22 mouse cellular contexts compared by ENCODE assay signal in genomic region chr15:27223610-27224511, GRCm38 (mm10).
DNase-seq lines count a peak whose midpoint lies in the region; ATAC-seq lines count a peak whose summit lies in the region.
"Had no signal": no experiment of that assay in that cellular context is flagged by ENCODE, and none has a peak within 500 bp of the region (broad histone marks: within the 10 kb centered on the region; RNA-seq: fewer than 3 reads in every experiment).

No protein-coding gene starts in this region.

- H3K4me3 ChIP-seq in forebrain, embryonic 14.5 days (ENCODE audit: low read depth, low read length): no peak overlapping the region
- no peak overlapping the region for H3K4me3 ChIP-seq in forebrain, embryonic 12.5 days (replicated peaks)
- H3K4me3 ChIP-seq in intestine, embryonic 14.5 days (ENCODE audit: low read depth, low read length): no peak overlapping the region
- H3K4me3 ChIP-seq in intestine, embryonic 16.5 days (ENCODE audit: low read length): no peak overlapping the region
- H3K4me3 ChIP-seq in neural tube, embryonic 13.5 days: no peak overlapping the region
- H3K4me3 ChIP-seq: heart, embryonic 10.5 days; liver, embryonic 13.5 days; lung, embryonic 15.5 days had no signal

- H3K36me3 ChIP-seq in forebrain, embryonic 14.5 days (ENCODE audit: control insufficient read depth, insufficient read depth, low read length): no peaks in the 10 kb centered on the region
- H3K36me3 ChIP-seq in forebrain, embryonic 12.5 days (replicated peaks): no peaks in the 10 kb centered on the region
- no peaks in the 10 kb centered on the region for H3K36me3 ChIP-seq in intestine, embryonic 14.5 days (ENCODE audit: control insufficient read depth, insufficient read depth, low read length)
- no peaks in the 10 kb centered on the region for H3K36me3 ChIP-seq in intestine, embryonic 16.5 days (ENCODE audit: control insufficient read depth, insufficient read depth, low read length)
- no peaks in the 10 kb centered on the region for H3K36me3 ChIP-seq in neural tube, embryonic 13.5 days
- H3K36me3 ChIP-seq: G1E; heart, embryonic 10.5 days; liver, embryonic 13.5 days; lung, embryonic 15.5 days had no signal

- H3K27me3 ChIP-seq in forebrain, embryonic 14.5 days (replicated peaks; ENCODE audit: control insufficient read depth, insufficient read depth, low read length): no peaks in the 10 kb centered on the region
- no peaks in the 10 kb centered on the region for H3K27me3 ChIP-seq in forebrain, embryonic 12.5 days
- no peaks in the 10 kb centered on the region for H3K27me3 ChIP-seq in intestine, embryonic 14.5 days (replicated peaks; ENCODE audit: control insufficient read depth, insufficient read depth, low read length)
- H3K27me3 ChIP-seq in intestine, embryonic 16.5 days (replicated peaks; ENCODE audit: control insufficient read depth, insufficient read depth, low read length): no peaks in the 10 kb centered on the region
- no peaks in the 10 kb centered on the region for H3K27me3 ChIP-seq in neural tube, embryonic 13.5 days
- H3K27me3 ChIP-seq: liver, embryonic 13.5 days; lung, embryonic 15.5 days had no signal

- no peak overlapping the region for H3K27ac ChIP-seq in forebrain, embryonic 14.5 days (ENCODE audit: low read depth, low read length)
- no peak overlapping the region for H3K27ac ChIP-seq in forebrain, embryonic 12.5 days
- H3K27ac ChIP-seq in intestine, embryonic 14.5 days (ENCODE audit: low read depth): no peak overlapping the region
- H3K27ac ChIP-seq in intestine, embryonic 16.5 days (ENCODE audit: low read length): no peak overlapping the region
- no peak overlapping the region for H3K27ac ChIP-seq in neural tube, embryonic 13.5 days (replicated peaks)
- H3K27ac ChIP-seq: heart, embryonic 10.5 days; liver, embryonic 13.5 days; lung, embryonic 15.5 days had no signal

- WGBS in forebrain, embryonic 14.5 days: 75% methylated on average over 14 of the region's 14 CpGs
- WGBS in forebrain, embryonic 12.5 days: 78% methylated on average over 14 of the region's 14 CpGs
- 58% methylated on average over 14 of the region's 14 CpGs for WGBS in intestine, embryonic 14.5 days
- 58% methylated on average over 14 of the region's 14 CpGs for WGBS in intestine, embryonic 16.5 days
- WGBS in neural tube, embryonic 13.5 days: 63% methylated on average over 14 of the region's 14 CpGs

- H3K9ac ChIP-seq in forebrain, embryonic 14.5 days (ENCODE audit: low read length): no peak overlapping the region
- no peak overlapping the region for H3K9ac ChIP-seq in forebrain, embryonic 12.5 days
- no peak overlapping the region for H3K9ac ChIP-seq in intestine, embryonic 14.5 days (ENCODE audit: low read length)
- H3K9ac ChIP-seq in intestine, embryonic 16.5 days (ENCODE audit: low read depth, low read length): no peak overlapping the region
- H3K9ac ChIP-seq in neural tube, embryonic 13.5 days: 0 out of 2 replicates have a peak overlapping the region, but pooled peaks have one; percentile 23
- H3K9ac ChIP-seq: liver, embryonic 13.5 days; lung, embryonic 15.5 days had no signal

- no peaks in the 10 kb centered on the region for H3K9me3 ChIP-seq in forebrain, embryonic 14.5 days (replicated peaks; ENCODE audit: control insufficient read depth, low read length)
- H3K9me3 ChIP-seq in forebrain, embryonic 12.5 days: no peaks in the 10 kb centered on the region
- H3K9me3 ChIP-seq in intestine, embryonic 14.5 days (ENCODE audit: control insufficient read depth, low read length): no peaks in the 10 kb centered on the region
- no peaks in the 10 kb centered on the region for H3K9me3 ChIP-seq in intestine, embryonic 16.5 days (ENCODE audit: control insufficient read depth, low read length)
- H3K9me3 ChIP-seq in neural tube, embryonic 13.5 days: no peaks in the 10 kb centered on the region
- H3K9me3 ChIP-seq: G1E; heart, embryonic 10.5 days; liver, embryonic 13.5 days; lung, embryonic 15.5 days had no signal

- no peak overlapping the region for H3K4me2 ChIP-seq in forebrain, embryonic 14.5 days (ENCODE audit: low read length)
- no peak overlapping the region for H3K4me2 ChIP-seq in forebrain, embryonic 12.5 days
- H3K4me2 ChIP-seq in intestine, embryonic 14.5 days (ENCODE audit: low read length): peak overlapping the region; percentile 3; the same call in 1 of the 2 replicates
- H3K4me2 ChIP-seq in intestine, embryonic 16.5 days (ENCODE audit: low read depth, low read length): no peak overlapping the region
- H3K4me2 ChIP-seq in neural tube, embryonic 13.5 days: peak overlapping the region; percentile 29; the same call in 1 of the 2 replicates
- H3K4me2 ChIP-seq: liver, embryonic 13.5 days; lung, embryonic 15.5 days had no signal

- no peaks in the 10 kb centered on the region for H3K4me1 ChIP-seq in forebrain, embryonic 14.5 days (ENCODE audit: control insufficient read depth, insufficient read depth, low read length)
- no peaks in the 10 kb centered on the region for H3K4me1 ChIP-seq in forebrain, embryonic 12.5 days
- no peaks in the 10 kb centered on the region for H3K4me1 ChIP-seq in intestine, embryonic 14.5 days (replicated peaks; ENCODE audit: control insufficient read depth, insufficient read depth, low read length)
- no peaks in the 10 kb centered on the region for H3K4me1 ChIP-seq in intestine, embryonic 16.5 days (ENCODE audit: control insufficient read depth, insufficient read depth, low read length)
- peaks cover 12% of the 10 kb centered on the region; the same call in 1 of the 2 replicates for H3K4me1 ChIP-seq in neural tube, embryonic 13.5 days (replicated peaks)
- H3K4me1 ChIP-seq: heart, embryonic 10.5 days; lung, embryonic 15.5 days had no signal

- peak; percentile 36 for DNase-seq in forebrain, embryonic 14.5 days (ENCODE audit: low spot score)
- DNase-seq in intestine, embryonic 14.5 days (ENCODE audit: low spot score): no peak
- no peak for DNase-seq in neural tube, embryonic 10.5 days (ENCODE audit: extremely low spot score, low spot score)
- DNase-seq in right cerebral cortex, postnatal 14 days: no peak
- DNase-seq in thymus, postnatal 0 days (ENCODE audit: low spot score): no peak
- DNase-seq: adrenal gland, postnatal 14 days; cerebellum, adult 18-20 months; cerebellum, postnatal 25 days; embryo, embryonic 11 days; gastrocnemius, postnatal 25 days; kidney, adult 2 months; kidney, postnatal 10 days; liver, embryonic 13.5 days; lung, postnatal 4 days; right cerebral cortex, adult 18-20 months; thymus, postnatal 36 days had no signal

- ATAC-seq in forebrain, embryonic 14.5 days: no peak
- no peak for ATAC-seq in forebrain, embryonic 12.5 days (ENCODE audit: low FRiP score)
- ATAC-seq in intestine, embryonic 14.5 days (replicated peaks; ENCODE audit: low FRiP score, low TSS enrichment, low read depth): no peak
- ATAC-seq in intestine, embryonic 16.5 days: no peak
- ATAC-seq in neural tube, embryonic 13.5 days (ENCODE audit: low read depth): no peak

Comparison
In these comparisons a context has a peak if more than half of its experiments do, and no peak if none do; other contexts are left out.
1. H3K4me2 ChIP-seq: peak in intestine, embryonic 14.5 days (single experiment) and neural tube, embryonic 13.5 days (single experiment); none in forebrain, embryonic 14.5 days (single experiment), forebrain, embryonic 12.5 days (single experiment) and intestine, embryonic 16.5 days (single experiment).